Mouse (Mus musculus) layer of hippocampus, postnatal 36 days (tissue): ENCODE data around the gene Zbp1. TPM values are rescaled to one million over a fixed set of nuclear protein-coding genes. Genes with fewer than 3 reads are reported as not detected.

ENCODE experiments used
- DNase-seq, 2 experiments: peaks; one replicate each; pipeline ENCODE4 v3.0.0; 2022
- total RNA-seq, 2 experiments: library from RNA; stranded (reverse); gene quantifications; 2 replicates each; pipeline ENCODE4 v1.2.3; 2021

Zbp1 gene
- total RNA-seq, 2 experiments from 2014 or later: 0.35 TPM; not detected in 1

DNA sequence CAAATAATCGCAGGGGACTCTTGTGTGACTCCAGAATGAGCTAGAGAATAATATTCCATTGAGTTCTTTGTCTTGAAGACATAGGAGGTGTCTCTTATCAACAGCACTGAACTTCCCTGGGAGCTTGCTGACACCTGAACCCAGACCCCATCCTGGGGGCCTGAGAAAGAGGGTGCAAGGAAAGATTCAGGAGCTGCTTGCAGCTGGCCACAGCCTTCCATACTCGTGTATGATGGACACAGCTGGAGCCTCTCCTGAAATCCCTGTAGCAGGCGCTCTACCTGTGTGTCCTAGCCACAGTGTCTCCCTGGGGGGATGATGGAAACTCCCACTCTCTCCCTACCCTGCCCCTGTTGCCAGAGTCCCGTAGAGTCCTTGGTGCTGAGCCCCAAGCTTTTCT, 6.5 kb downstream of the Zbp1 start:
- DNase-seq: no peak

DNA sequence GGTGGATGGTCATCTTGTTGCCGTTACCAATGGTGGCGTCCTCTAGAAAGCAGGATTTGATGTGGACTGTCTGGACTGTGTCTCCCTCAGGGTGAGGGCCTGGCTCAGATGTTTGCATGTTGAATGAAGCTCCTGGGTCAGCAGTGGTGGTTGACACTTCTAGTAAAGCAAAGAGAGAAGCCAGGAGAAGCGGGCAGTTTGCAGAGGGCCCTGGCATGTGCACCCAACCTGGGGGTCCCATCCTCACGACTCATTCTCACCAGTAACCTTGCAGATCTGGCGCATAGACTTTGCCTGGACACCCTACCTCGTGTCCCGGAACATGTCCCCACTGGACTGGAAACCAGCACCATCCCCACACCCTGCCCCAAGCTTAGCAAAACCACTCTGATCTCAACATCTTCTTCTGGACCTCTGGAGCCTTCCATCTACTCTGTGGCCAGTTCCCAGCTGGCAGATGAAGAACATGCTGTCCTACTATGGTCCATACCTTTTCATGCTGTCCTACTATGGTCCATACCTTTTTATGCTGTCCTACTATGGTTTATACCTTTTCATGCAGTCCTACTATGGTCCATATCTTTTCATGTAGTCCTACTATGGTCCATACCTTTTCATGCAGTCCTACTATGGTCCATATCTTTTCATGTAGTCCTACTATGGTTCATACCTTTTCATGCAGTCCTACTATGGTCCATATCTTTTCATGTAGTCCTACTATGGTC, 9.5 kb downstream of the Zbp1 start:
- DNase-seq: no peak

DNA sequence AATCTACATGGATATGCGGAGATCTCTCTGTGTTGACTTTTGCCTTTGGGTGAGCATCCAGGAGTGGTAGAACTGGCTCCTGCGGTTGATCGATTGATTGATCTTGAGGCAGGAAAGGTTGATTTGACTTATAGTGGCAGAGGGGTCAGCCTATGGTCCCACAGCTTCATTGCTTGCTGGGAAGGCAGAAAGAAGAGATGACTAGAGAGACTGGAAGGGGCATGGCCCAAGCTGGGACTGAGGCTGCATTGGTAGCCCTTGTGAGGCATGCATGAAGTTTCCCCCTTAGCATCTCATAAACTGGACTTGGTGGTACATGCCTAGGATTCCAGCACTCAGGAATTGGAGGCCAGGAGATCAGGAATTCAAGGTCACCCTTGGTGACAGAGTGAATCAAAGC, 11.7 kb downstream of the Zbp1 start:
- DNase-seq: no peak

DNA sequence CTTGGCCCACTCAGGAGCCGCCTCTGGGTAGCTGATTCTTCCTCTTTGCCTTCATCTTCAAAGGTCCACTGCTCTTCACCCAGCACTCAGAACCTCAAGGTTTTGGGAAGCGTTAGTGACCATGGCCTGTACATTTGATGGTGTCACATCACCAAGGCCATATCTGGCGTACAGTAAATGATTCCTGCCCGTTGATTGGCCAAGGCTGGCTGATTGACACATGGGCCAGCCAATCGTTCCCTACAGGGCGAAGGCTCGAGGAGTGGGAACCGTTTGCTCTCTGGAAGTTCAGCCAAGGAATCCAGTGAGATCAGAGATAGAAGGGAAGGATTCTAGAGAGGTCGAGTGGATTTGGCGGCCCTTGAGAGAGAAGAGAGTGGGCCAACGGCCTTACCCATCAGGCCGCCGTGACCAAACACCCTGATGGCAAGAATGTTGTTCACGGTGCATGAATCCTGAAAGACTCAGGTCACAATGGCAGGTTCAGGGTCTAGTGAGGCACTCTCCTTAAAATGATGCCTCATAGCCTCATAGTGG, 13.1 kb downstream of the Zbp1 start:
- DNase-seq: no peak

DNA sequence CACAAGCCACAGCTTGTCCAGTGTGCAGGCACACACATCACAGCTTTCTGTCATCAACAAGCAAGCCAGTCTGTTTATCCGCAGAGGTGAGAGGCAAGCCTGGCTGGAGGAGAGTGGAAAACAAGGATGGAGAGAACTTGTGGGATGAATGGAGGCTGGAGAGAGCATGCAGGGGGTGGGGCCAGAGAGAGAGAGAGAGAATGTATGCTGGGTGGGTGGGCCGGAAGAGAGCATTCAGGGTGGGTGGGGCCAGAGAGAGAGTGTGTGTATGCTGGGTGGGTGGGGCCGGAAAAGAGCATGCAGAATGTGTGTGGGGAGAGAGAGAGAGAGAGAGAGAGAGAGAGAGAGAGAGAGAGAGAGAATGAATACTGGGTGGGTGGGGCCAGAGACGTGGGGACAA, 14.1 kb downstream of the Zbp1 start:
- no peak for DNase-seq

DNA sequence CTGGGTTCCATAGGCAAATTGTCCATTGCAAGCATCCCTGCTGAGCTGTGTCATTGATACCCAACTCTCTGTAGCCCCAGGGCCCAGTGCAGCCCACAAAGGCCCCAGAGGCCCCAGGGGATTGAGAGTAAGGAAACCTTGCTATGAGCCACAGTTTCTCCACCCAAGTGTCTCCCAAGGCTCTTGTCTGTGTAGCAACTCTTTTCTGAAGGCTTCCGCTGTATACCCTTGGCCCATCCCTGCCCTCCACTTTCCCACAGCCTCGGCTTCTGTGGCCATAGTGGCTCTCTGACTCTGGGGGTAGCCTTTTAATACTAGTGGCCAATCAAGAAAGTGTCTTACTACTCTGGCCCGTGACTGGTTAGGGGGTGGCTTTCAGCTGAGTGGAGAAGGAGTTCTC, 15.0 kb downstream of the Zbp1 start:
- no peak for DNase-seq

DNA sequence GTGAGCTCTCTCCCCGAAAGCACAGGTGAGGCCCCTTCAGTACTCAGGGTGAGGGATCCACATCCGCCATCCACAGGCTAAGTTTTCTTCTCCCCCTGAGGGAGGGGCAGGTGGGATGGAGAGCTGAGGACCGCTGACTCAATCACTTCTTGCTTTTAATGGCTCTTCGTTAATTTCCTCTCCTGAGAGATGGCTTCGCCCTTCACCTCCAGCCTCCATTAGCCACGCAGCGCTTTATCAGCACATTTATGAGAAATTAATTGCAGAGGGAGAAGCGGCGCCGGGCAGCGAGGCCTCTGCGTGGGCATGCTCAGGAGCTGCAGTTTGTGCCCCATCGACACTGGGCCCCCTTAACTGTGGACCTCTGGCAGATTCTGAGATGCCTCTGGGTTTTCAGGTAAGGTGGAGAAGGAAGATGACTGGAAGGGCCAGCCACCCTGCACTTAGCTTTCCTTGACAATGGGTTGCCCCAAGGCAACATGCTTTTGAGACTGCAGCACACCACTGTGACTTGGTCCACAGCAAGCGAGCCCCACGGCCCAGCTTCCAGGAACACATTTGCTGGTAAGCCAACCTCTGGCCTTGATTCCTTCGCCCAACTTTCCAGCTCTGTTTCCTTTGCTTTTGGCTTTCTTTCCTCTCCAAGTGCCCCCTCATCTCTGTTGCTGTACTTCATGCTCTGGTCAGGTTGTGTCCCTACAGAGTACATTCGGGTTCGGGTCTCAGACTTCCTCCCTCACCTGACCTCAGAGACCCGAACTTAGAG, 15.6 kb downstream of the Zbp1 start:
- DNase-seq: no peak

DNA sequence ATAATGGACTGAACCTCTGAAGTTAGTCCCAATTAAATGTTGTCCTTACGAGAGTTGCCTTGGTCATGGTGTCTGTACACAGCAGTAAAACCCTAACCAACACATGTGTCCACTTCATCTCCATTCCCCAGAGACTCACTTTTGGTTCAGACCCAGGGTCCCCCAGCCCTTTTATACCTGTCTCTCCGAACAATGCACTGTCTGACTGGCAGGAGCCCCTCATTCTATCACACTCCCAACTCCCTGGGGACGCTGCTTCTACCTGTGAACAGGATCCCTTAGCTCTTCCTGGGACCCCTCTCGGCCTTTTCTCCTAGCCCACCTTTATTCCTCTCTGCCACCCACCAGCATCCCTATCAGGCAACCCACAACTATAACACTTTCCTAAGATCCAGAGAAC, 23.9 kb downstream of the Zbp1 start:
- no peak for DNase-seq

DNA sequence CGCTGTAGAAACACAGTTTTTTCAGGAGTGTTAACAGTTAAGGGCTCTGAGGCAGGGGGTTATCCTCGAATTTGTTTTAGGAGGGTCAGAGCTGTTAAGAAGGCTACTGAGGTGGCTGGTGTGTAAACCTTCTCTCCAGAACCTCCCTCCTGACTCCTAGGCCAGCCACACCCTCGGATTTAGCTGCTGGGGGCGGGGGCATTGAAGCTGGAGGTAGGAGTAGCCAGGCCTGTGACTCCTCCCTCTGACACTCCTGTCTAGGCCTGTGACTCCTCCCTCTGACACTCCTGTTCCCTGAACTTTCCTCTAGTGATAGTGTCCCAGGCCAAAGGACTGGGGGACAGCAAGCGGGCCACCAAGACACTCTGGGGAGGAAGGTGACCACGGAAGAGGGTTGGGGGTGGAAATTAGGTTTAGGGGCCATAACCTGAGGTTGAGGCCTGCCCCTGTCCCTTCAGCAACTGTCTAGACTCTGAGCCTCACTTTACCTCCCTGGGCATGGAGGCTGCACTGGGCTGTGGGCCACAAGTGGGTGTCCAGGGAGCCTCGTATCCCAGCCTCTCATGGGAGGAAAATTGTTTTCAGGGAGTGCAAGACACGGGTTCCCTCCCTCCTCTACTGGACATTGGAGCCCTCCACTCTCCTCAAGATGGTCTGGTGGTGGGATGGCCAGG, 31.4 kb downstream of the Zbp1 start:
- no peak for DNase-seq

DNA sequence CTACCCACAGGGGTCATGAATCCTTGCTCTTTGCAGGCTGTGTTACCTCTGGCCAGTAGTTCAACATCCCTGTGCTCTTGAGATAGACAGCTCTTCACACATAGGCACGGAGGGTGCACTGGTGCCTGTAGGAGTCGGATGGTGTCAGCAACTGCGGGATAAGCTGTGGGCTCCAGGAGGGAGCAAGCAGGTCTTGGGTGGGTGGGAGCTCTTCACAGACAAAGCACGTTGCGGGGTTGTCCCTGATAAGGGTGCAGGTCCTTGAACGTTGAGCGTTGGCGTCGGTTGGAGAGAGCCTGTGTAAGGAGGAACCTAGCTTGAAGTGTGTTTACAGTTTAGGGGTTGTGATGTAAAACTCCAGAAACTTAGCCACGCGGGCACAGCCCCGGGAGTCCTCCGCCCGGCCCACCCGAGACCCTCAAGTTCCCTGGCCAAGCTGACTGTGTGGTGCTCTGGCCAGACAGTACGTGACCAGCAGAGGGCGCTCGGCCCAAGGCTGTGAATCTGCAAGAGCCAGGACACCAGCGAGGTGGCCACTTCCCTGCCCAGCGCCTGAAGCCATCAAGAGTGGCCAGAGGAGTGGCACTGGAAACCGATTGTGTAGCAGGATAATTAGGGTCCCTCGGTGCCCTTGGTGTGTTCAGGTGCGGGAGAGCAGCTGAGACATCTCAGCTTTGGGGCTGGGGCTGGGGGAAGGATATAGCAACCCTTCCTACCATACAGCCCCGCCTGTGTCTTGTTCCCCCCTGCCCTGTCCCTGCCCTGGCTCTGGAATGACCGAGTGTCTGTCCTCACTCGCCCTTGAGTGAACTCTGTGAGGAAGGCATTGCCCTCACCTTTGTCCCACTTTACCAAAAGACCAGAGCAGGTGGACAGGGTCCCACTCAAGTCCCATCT, 32.4 kb downstream of the Zbp1 start:
- DNase-seq: peak; percentile 79

DNA sequence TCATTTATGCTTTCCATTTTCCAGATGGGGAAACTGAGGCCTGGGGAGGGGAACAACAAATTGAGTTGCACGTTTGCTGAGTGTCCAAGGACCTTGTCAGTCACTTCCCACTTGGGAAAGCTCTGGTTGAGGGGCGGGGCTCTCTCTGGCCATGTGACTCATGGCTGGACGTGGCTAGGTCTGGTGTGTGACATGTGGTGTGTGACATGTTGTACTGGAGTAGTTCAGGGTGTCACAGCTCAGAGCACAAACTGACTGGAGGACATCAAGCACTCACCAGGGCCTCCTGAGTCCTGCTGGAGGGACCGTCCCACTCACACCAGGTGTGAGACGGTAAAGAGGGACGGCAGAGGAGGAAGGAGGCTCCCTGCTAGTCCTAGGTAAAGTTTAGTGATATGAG, 33.4 kb downstream of the Zbp1 start:
- no peak for DNase-seq

DNA sequence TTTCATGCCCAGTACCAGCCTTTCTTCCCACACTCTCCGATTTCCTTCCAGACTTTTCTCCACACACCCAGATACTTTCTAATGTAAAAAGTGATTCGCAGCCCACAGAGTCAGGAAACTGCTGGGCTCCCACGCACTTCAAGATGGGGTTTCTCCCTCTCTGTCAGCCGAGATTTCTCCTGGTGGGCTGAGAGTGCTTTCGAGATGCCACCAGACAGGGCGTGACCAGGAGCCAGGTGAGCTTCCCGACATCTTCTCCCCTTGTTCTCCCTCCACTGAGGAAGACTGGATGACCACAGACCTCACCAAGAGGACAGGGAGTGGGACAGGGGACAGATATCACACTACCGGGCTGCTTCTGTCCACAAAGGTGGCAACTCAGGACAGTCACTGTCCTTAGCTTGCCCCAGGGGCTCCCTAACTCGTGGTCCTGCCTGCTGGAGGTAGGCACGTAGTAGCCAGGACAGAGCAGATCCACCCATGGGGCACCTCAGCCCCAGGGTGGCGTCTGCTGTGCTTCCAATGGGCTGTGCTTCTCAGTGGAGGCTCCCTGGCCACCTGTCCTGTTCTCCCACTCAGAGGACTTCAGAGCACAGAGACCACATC, 34.1 kb downstream of the Zbp1 start:
- DNase-seq: no peak

DNA sequence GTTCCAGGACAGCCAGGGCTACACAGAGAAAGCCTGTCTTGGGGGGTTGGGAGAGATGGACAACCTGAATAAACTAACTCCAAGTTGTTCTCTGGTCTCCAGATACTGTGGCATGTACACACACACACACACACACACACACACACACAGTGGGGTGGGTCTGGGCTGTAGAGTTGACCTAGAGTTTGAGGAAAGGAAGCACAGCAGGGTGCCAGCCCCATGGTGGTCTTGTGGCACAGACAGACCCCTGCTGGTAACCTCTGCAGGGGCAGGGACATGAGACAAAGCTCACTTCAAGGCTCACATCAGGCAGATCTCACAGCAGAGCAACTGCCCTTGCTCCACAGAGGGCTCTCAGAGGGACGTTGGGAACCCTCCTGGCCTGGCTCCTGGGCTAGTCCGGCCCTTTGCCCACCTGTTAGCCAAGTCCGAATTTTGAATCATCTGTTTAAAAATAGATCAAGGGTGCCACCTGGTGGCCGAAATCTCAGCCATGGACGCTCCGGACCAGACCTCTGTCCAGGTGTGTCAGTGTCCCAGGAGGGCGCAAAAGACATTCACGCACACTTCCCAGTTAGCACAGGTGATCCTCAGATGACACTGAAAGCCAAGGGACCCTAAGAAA, 34.8 kb downstream of the Zbp1 start:
- DNase-seq: peak; percentile 37 to 49

DNA sequence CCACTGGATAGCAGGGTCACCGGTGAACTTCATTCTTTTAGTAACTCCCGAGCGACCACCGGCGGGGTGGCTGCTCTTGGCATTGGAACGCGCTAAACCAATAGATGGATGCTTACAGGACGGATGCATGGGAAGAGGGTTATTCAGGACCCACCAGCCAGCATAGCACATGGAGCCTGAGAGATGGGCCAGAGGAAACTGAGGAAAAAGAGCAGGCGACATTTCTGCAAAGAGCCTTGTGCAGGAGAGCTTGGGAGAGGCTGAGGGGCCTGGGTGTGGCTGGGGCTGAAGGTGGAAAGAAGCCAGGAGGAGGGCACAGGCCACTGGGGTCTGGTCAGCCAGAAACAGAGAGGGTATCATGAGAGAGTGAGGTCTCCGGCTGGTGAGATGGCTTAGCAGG, 35.4 kb downstream of the Zbp1 start:
- no peak for DNase-seq

DNA sequence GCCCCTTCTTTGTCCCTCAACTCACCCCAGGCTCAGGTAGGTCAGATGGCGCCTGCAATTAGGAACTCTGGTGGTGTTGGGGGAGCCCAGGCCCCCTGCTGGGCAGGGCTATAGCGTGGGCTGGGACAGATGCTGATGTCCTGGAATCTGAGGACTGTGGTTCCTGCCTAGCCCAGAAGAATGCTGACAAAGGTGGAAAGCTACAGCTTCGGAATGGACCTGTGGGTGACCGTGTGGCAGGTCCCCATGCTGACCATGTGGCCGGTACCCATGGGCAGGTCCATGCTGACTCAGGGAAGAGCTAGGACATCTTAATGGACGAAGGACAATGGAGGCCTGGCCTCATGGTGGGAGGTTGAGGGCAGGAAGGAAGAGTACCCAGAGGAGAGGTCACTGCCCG, 35.9 kb downstream of the Zbp1 start:
- DNase-seq: no peak

DNA sequence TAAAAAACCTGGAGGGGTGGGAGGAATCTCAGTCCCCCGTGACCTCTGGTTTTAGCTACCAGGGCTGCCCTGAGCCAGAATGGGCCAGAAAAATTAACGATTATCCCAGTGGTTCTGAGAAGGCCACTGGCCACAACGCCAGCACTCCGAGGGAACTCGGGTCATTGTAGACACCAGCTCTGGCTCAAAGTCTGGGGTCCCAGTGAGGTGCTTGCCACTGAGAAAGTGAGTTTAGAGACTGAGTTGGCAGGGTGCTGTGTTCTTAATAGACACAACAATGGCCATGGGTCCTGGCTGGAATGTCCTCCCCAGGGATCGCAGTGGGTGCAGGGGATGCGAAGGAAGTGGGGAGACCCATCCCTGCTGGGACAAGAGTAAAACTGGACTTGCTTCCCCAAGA, 36.8 kb downstream of the Zbp1 start:
- DNase-seq: no peak

DNA sequence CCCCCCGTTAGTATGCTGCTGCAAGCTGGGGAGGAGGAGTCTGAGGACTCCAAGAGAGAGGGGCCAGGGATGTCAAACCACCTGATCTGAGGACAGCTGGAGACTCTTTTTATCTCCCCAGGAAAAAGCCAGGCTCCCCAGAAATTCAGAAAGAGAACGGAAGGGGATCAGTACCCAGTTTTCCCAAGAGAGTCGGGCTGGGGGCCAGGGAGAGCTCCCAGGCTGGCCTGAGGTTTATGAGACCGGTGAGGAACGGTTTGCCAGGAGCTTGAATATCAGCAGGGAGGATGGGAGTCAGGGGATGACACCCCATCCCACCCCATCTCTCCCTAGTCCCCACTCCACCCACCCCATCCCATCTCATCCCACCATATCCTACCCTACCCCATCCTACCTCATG, 37.2 kb downstream of the Zbp1 start:
- DNase-seq: no peak

DNA sequence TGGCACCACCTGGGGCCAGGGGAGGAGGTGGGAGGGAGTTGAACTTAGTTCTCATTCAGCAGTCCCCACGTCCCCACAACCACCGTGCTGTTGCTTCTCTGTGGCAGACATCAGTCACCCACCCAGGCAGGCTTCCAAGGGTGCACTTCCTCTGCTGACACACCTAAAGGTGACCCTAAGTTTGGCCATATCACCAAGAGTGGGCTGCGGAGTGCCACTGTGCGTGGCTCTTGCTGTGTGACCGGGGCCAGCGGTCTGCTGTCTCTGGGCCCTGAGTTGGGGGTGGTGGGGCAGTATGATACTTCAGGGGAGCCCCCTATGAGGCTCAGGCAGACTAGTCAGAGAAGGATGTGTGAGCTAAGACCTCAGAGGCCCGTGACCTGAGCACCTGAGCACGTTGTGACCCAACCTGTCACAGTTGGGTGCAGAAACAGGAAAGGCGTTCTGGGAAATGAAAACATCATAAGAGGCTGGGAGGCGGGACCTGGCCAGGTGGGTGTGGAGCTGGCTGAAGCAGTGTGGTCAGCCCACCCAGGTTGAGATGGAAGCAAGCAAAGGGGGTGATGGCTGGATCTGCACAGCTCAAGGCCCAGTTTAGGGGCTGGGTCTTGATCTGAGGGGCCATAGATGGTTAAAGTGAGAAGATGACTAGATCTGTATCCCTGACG, 37.9 kb downstream of the Zbp1 start:
- DNase-seq: no peak

DNA sequence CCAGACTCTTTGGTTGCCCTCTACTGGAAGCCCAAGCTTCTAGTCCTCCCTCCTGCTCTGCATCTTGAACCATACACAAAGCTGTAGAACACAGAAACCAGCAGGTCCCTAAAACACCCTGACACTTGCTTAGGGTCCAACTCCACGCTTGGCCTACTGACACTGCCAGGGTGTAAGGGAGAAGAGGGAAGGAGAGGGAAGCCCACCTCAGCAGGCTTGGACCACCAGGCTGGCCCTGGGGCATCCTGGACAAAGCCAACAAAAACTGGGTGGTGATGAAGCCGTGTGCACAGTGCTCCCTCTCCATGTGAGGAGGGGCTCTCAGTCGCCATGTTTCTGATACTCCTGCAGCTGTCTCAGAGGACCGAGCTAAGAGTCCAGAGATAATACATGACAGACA, 38.7 kb downstream of the Zbp1 start:
- DNase-seq: no peak

DNA sequence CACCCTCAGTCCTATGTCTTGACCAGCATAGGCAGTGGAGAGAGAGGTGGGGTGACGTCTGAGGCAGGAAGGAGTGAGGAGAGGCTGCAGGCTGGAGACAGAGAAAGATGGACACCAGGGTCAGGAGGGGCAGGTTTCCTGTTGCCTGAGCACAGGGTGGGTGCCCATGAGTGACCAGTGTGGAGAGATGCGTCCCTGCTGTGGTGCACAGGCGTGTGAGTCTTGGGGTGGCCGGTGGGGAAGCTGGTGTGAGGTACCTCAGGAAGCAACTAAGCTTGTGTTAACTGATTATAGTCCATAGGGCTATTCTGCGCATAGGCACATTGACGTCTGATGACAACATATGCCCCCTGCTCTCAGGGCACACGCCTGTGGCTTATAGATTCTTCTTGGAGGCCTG, 39.7 kb downstream of the Zbp1 start:
- no peak for DNase-seq

DNA sequence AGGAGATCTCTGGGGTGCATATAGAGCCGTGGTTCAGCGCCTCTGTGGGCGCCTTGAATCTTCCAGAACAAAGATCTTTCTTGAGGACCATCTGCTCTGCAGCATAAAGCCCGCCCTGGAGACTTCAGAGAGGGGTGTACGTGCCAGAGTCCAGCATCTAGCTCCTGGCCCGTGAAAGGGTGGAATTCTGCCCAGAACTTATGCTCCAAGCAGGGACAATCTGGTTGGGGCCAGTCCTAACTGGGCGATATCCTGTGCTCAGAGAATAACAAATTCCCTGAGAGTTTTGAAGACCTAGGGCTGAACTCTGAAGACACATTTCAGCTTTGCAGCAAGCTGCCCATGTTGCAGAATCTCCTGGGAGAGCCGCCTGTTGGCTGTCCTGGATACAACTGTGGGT, 40.8 kb downstream of the Zbp1 start:
- no peak for DNase-seq
